Mouse (Mus musculus): ENCODE results near the gene Tnfrsf12a.
A peak's percentile ranks its signal among the peaks of the same experiment; 100 is the strongest.

The Tnfrsf12a gene

GRCm38 (mm10) chr17:23681086-23681485 is 3.8 kb upstream of the Tnfrsf12a start:
- no peak for DNase-seq (ENCODE audit: extremely low read depth, low read depth)

DNA sequence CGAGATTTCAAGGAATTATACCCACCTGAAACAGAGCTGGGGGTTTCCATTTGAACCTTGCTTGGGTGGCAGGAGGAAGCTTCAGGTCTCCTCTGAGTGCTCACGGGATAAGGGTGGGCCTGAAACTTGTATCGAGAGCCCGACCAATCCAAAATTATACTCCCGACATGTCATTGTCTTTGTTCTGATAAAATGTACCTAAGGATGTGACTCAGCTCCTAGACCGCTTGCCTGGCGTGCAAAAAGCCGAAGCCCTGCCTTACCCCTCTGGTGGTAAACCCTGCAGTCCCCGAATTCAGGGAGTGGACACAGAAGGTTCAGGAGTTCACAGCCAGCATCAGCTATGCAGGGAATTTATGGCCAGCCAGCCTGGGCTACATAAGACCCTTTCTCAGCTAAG is 3.1 kb upstream of the Tnfrsf12a start:
- no peak for DNase-seq (ENCODE audit: extremely low read depth, low read depth)

DNA sequence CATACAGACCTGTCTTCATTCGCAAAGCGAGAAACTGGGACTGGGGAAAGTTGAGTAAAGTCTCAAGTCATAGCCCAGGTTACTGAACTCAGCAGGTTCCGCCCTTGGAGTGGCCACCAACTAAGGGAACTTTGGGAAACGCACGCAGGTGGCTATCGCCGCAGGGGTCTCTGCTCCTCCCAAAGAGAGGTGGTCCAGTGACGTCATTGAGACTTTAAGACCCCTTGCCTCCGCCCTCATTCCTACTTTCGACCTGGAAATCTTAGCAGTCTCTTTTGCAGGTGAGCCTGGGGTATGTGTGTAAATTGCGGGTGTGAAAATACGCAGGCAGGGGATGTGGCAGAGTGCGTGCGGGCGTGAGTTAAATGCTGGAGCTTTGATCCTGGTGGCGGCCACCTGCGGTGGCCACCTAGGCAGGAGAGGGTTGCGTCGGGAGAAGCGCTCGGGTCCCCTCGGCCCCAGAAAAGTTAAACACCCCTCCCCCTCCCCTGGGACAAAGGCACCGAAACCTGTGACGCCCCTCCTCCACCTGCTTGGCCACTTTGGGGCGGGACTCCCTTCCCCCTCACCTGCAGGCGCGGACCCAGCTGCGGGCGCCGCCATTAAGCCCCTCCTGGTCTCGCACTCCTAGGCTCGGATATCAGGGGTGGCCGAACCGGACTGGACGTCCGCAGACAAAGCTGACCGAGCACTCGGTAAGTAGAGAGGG is 2.0 kb upstream of the Tnfrsf12a start, which contains the start of gene Cldn6:
Gene Cldn6, plus strand, starts transcription at position 123 of the 709 bp plus-strand sequence.
- DNase-seq (ENCODE audit: extremely low read depth, low read depth) = no peak

DNA sequence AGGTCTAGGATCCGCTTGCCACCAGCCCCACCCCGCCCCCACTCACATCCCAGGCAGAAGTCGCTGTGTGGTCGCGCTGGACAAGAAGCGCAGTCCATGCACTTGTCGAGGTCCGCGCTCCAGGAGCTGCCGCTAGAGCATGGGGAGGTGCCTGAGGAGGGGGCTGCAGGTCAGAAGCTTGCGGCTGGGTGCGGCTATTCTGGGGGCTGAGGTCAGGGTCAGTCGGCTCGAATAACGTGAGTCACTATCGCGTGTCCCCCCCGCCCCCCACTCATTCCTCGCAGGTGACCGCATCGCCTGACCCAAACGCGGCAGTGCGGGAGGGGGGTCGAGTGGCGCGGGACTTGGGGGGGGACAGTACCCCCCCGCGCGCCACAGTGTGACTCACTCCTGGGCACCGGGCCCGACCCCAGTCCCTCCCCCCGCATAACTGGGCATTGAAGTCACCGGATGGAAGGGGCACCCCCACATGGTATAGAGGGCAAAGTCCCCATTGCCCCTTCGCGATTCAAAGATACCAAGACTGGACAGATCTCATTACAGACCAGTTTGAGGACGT is 716 bp downstream of the Tnfrsf12a start:
- no peak for DNase-seq (ENCODE audit: extremely low read depth, low read depth)

DNA sequence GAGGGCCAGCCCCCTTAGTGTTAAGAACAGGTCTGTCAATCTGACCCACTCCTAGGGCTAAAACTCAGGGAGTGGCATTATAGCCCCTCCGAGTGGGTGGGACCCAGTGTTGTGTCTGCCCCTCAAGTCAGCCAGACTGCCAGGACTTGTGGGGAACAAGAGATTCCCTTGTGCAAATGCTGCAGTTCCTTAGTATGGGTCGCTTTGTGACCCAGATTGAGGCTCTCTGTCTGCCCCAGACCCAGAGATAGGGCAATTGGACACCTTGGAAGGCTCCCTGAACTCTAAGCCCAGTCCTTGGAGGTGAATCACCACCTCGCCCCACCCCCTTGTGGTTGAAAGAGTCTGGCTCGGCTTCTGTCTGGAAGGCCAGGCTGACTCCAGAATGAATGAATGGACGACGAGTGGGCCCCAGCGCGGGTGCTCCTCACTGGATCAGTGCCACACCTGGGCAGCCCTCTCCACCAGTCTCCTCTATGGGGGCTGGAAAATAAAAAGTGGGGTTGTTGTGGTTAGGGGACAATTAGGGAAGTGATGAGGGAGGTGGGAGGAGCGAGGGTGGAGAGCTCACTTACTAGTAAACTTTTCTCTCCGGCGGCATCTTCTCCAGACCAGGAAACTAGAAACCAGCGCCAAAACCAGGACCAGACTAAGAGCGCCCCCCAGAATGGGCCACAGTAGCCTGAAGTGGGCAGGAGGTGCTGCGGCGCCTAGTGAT is 1.5 kb downstream of the Tnfrsf12a start:
- peak; percentile 77 for DNase-seq (ENCODE audit: extremely low read depth, low read depth)

DNA sequence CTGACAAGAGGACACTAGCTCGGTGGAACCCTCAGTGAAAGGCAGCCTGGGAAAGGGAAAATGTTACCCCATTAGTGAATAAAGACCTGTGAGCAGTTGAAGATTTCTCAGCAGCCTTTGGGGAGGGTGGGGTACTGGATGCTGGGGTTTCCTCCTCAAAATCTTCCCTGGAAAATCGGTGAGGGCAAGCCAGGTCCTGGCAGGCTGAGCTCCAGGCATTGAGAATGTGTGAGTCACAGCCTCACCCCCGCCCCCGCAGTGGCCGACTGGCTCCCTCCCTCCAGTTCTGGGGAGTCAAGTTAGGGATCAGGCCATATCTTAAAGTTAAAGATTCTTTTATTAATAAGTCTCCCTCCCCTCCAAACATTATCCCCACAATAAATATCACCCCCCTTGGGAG is 2.1 kb downstream of the Tnfrsf12a start:
- DNase-seq (ENCODE audit: extremely low read depth, low read depth) = no peak

GRCm38 (mm10) chr17:23674271-23674952 is 2.9 kb downstream of the Tnfrsf12a start:
- no peak for DNase-seq (ENCODE audit: extremely low read depth, low read depth)

GRCm38 (mm10) chr17:23673424-23674073 is 3.7 kb downstream of the Tnfrsf12a start, which contains the start of the genes Hcfc1r1 and Thoc6:
Gene Hcfc1r1, plus strand, starts transcription at chr17:23673596.
Gene Thoc6, minus strand, starts transcription at chr17:23673882.
- peak; percentile 96 for DNase-seq (ENCODE audit: extremely low read depth, low read depth)

DNA sequence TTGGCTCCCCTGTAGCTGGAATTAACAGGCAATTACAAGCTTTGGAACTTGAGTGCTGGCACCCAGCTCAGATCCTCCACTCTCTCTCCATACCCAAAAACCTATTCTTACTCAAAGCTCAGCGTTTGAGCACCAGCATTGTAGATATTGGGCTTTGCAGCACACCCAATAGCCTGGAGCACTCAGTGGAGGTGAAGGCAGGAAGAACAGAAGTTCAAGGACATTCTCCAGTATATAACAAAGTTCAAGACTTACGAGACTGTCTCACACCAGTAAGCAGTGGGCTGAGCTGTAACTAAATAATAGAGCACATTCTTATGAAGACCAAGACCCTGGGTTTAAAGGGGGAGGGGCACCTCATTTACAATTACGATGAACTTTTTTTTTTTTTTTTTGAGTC is 4.5 kb downstream of the Tnfrsf12a start:
- no peak for DNase-seq (ENCODE audit: extremely low read depth, low read depth)

- no peak for DNase-seq (ENCODE audit: extremely low read depth, low read depth)
Observed at GRCm38 (mm10) chr17:23671519-23671918, 5.7 kb downstream of the Tnfrsf12a start.

DNA sequence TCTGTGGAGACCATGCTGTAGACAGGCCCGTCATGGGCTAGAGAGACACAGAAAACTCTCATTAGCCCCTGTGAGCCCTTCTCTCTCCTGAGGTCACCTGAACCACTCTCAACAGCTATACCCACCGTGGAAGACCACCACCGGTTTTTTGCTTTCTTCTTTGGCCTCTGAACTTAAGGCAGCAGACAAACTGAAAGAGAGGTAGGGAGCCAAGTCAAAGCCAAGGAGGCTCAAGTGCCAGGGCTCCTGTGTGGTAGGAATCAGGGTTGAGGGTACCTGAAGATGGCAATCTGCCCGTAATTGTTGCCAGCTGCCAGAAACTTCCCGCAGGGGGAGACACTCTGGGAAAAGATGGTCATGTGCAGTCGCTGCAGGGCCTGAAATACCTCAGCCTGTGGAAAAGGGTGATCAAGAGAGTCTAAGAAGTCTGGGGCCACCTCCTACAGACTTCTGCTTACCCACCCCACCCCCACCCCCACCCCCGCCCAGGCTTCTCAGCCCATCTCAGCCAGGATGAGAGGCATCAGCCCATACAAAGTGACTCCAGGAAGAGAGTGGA is 6.7 kb downstream of the Tnfrsf12a start:
- DNase-seq (ENCODE audit: extremely low read depth, low read depth) = no peak

DNA sequence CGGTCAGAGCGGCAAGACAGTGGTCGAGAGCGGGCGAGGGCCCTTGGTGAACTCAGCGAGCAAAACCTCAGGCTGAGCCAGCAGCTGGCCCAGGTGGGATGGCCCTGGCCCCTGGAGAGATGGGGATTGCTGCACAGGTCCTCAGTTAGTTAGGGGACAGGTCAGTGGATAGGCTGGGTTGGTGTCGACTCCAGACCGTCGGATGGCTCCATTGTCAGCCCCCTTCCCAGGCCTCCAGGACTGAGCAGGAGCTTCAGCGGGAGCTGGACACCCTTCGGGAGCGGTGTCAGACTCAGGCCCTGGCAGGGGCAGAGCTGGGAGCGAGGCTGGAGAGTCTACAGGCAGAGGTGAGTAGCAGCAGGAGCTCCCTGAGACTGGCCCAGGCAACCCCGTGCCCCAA is 11.8 kb downstream of the Tnfrsf12a start:
- DNase-seq (ENCODE audit: extremely low read depth, low read depth) = no peak

DNA sequence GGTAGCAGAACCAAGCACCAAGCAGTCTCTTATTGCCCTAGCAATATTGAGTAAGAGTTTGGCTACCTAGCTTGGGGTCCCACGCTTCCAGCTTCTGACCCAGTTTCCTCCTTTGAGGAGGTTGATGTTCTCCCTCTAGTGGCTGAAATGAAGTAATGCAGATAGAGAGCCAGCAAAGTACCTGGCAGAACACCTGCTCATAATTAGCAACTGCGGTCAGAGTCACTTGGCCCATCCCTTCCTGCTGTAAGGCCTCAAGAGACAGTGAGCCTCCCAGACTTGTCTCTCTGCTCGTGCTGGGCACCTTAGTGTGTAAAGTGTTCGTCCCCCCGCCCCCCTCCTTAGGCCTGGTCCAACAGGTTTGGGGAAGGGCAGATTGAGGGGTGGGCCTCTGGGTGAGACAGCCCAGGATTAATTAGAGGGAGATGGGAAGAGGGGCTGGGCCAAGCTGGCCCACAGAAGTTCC is 12.7 kb downstream of the Tnfrsf12a start:
- no peak for DNase-seq (ENCODE audit: extremely low read depth, low read depth)

GRCm38 (mm10) chr17:23661526-23661925 is 15.7 kb downstream of the Tnfrsf12a start:
- no peak for DNase-seq (ENCODE audit: extremely low read depth, low read depth)

GRCm38 (mm10) chr17:23660876-23661200 is 16.4 kb downstream of the Tnfrsf12a start:
- no peak for DNase-seq (ENCODE audit: extremely low read depth, low read depth)

- DNase-seq (ENCODE audit: extremely low read depth, low read depth) = no peak
Observed at GRCm38 (mm10) chr17:23660117-23660875, 17.0 kb downstream of the Tnfrsf12a start, which contains the start of gene Bicdl2. Gene Bicdl2, plus strand, starts transcription at chr17:23660506.

GRCm38 (mm10) chr17:23658450-23658849 is 18.8 kb downstream of the Tnfrsf12a start:
- DNase-seq (ENCODE audit: extremely low read depth, low read depth) = no peak

- DNase-seq (ENCODE audit: extremely low read depth, low read depth) = no peak
Observed at GRCm38 (mm10) chr17:23654410-23654809, 22.9 kb downstream of the Tnfrsf12a start.

- DNase-seq (ENCODE audit: extremely low read depth, low read depth) = no peak
Observed at GRCm38 (mm10) chr17:23654001-23654400, 23.3 kb downstream of the Tnfrsf12a start.

- DNase-seq (ENCODE audit: extremely low read depth, low read depth) = no peak
Observed at GRCm38 (mm10) chr17:23653324-23653723, 23.9 kb downstream of the Tnfrsf12a start.

Measured in MEL-GATA-1-ER (cell line).